Mouse (Mus musculus): Measurements from ENCODE around the gene Pax2. TPM values are rescaled to one million over a fixed set of nuclear protein-coding genes. Genes with fewer than 3 reads are reported as not detected.
A peak's percentile ranks its signal among the peaks of the same experiment; 100 is the strongest.

Pax2 gene
- polyA plus RNA-seq, 1 experiment from 2014 or later = not detected

GRCm38 (mm10) chr19:44876529-44876928 lies 120.7 kb downstream of the Pax2 start:
- H3K9me3 ChIP-seq (replicated peaks; ENCODE audit: control insufficient read depth, low read length) = no peaks in the 10 kb centered on the region
- H3K4me3 ChIP-seq (replicated peaks; ENCODE audit: low read length) = no peak overlapping the region
- H3K9ac ChIP-seq (ENCODE audit: low read length) = no peak overlapping the region
- H3K36me3 ChIP-seq (ENCODE audit: control insufficient read depth, insufficient read depth, low read length) = no peaks in the 10 kb centered on the region
- 82% methylated on average over 7 of the region's 7 CpGs for WGBS
- no peak overlapping the region for H3K27ac ChIP-seq (ENCODE audit: low read length)
- ATAC-seq (ENCODE audit: insufficient read depth, low FRiP score) = no peak
- no peaks in the 10 kb centered on the region for H3K4me1 ChIP-seq (ENCODE audit: control insufficient read depth, insufficient read depth, low read length)
- peaks cover 16% of the 10 kb centered on the region for H3K27me3 ChIP-seq (ENCODE audit: control insufficient read depth, insufficient read depth, low read length)
- no peak overlapping the region for H3K4me2 ChIP-seq (ENCODE audit: low read depth, low read length)

GRCm38 (mm10) chr19:44882552-44883024 lies 126.7 kb downstream of the Pax2 start:
- Histone ChIP-seq H3K27me3 (ENCODE audit: control insufficient read depth, insufficient read depth, low read length) (peaks cover 46% of the 10 kb centered on the region), H3K9me3 (replicated peaks; ENCODE audit: control insufficient read depth, low read length) (no peaks in the 10 kb centered on the region)

GRCm38 (mm10) chr19:44884331-44884730 lies 128.5 kb downstream of the Pax2 start:
- H3K9me3 ChIP-seq (replicated peaks; ENCODE audit: control insufficient read depth, low read length) = no peaks in the 10 kb centered on the region
- no peak for ATAC-seq (ENCODE audit: insufficient read depth, low FRiP score)
- WGBS = 33% methylated on average over 3 of the region's 3 CpGs

More at GRCm38 (mm10) chr19:44882552-44883024, 126.7 kb downstream of the Pax2 start:
- H3K4me1 ChIP-seq (ENCODE audit: control insufficient read depth, insufficient read depth, low read length) = peaks cover 3% of the 10 kb centered on the region; the same call in 1 of the 2 replicates
- WGBS = 1% methylated on average over 31 of the region's 31 CpGs
- no peak overlapping the region for H3K27ac ChIP-seq (ENCODE audit: low read length)
- peak overlapping the region; percentile 60 for H3K4me2 ChIP-seq (ENCODE audit: low read depth, low read length)
- peak overlapping the region; percentile 41 for H3K4me3 ChIP-seq (replicated peaks; ENCODE audit: low read length)
- no peaks in the 10 kb centered on the region for H3K36me3 ChIP-seq (ENCODE audit: control insufficient read depth, insufficient read depth, low read length)
- 0 out of 2 replicates have a peak, but pooled peaks have one; percentile 46 for ATAC-seq (ENCODE audit: insufficient read depth, low FRiP score)
- peak overlapping the region; percentile 64 for H3K9ac ChIP-seq (ENCODE audit: low read length)

DNA sequence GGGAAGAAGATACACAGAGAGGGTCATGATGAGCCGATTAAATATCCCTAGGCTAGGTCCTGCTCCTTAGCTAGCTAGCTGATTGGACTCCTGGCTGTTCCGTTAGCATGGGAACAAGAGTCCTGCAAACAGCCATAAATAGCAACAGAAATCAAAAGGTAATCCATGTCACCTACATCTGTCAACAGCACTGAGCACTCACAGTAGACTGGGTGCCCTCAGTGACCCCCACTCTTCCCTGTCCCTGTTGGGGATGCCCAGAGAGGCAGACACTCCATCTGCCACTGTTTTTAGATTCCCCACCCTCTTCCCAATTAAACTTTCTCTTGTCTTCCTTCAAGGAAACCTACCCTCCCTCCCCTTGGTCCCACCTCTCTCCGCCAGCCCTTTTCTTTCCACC lies 130.6 kb downstream of the Pax2 start:
- H3K27me3 ChIP-seq (ENCODE audit: control insufficient read depth, insufficient read depth, low read length) = peaks cover 42% of the 10 kb centered on the region
- H3K4me3 ChIP-seq (replicated peaks; ENCODE audit: low read length) = no peak overlapping the region
- H3K4me2 ChIP-seq (ENCODE audit: low read depth, low read length) = no peak overlapping the region
- H3K9me3 ChIP-seq (replicated peaks; ENCODE audit: control insufficient read depth, low read length) = no peaks in the 10 kb centered on the region
- no peak overlapping the region for H3K9ac ChIP-seq (ENCODE audit: low read length)
- ATAC-seq (ENCODE audit: insufficient read depth, low FRiP score) = no peak
- WGBS = 41% methylated on average over 3 of the region's 3 CpGs
- H3K4me1 ChIP-seq (ENCODE audit: control insufficient read depth, insufficient read depth, low read length) = peaks cover 3% of the 10 kb centered on the region; the same call in 1 of the 2 replicates
- no peaks in the 10 kb centered on the region for H3K36me3 ChIP-seq (ENCODE audit: control insufficient read depth, insufficient read depth, low read length)
- no peak overlapping the region for H3K27ac ChIP-seq (ENCODE audit: low read length)

More at GRCm38 (mm10) chr19:44884331-44884730, 128.5 kb downstream of the Pax2 start:
- Histone ChIP-seq H3K4me1 (ENCODE audit: control insufficient read depth, insufficient read depth, low read length) (peaks cover 3% of the 10 kb centered on the region; the same call in 1 of the 2 replicates), H3K4me3 (replicated peaks; ENCODE audit: low read length) (no peak overlapping the region), H3K27ac (ENCODE audit: low read length) (no peak overlapping the region), H3K27me3 (ENCODE audit: control insufficient read depth, insufficient read depth, low read length) (peaks cover 49% of the 10 kb centered on the region), H3K9ac (ENCODE audit: low read length) (no peak overlapping the region), H3K4me2 (ENCODE audit: low read depth, low read length) (no peak overlapping the region), H3K36me3 (ENCODE audit: control insufficient read depth, insufficient read depth, low read length) (no peaks in the 10 kb centered on the region)

Small RNAs within 50 kb of the gene (microRNA-seq; reads per million reads assigned to microRNA genes)
- not detected for gene Mir6405

Other genes with a start within 250 kb of the Pax2 start
- 0.75 and 0.92 TPM in 2 replicates for gene Sec31b, start 210.2 kb upstream of the Pax2 start, polyA plus RNA-seq (2015; fragmentation: Nextera tagmentation; extraction: Ambion mirVana)
- 0.97 TPM in 1 of 2 replicates, not detected in the other for gene Gm20538, start 203.2 kb upstream of the Pax2 start, polyA plus RNA-seq (2015; fragmentation: Nextera tagmentation; extraction: Ambion mirVana)
- 524 and 535 TPM in 2 replicates for gene Ndufb8, start 200.6 kb upstream of the Pax2 start, polyA plus RNA-seq (2015; fragmentation: Nextera tagmentation; extraction: Ambion mirVana)
- 30.7 and 32.1 TPM in 2 replicates for gene Hif1an, start 193.2 kb upstream of the Pax2 start, polyA plus RNA-seq (2015; fragmentation: Nextera tagmentation; extraction: Ambion mirVana)
- gene Slf2, start 175.1 kb downstream of the Pax2 start, polyA plus RNA-seq (2015; fragmentation: Nextera tagmentation; extraction: Ambion mirVana) = 31.3 and 31.4 TPM in 2 replicates
- gene Sema4g, start 233.1 kb downstream of the Pax2 start, polyA plus RNA-seq (2015; fragmentation: Nextera tagmentation; extraction: Ambion mirVana) = 4.6 and 5.5 TPM in 2 replicates
- 17.1 and 17.2 TPM in 2 replicates for gene Twnk, start 249.6 kb downstream of the Pax2 start, polyA plus RNA-seq (2015; fragmentation: Nextera tagmentation; extraction: Ambion mirVana)